Mouse (Mus musculus) limb, embryonic 10.5 days (tissue): Measurements from ENCODE around the gene Ankub1. TPM values are rescaled to one million over a fixed set of nuclear protein-coding genes. Genes with fewer than 3 reads are reported as not detected.

ENCODE experiments used
- DNase-seq: peaks from one replicate; pipeline ENCODE4 v3.0.0-alpha.2; 2017; ENCODE audit warnings: low spot score
- H3K27ac ChIP-seq: fragments of 300-500 bp; sonication (generic); 2 replicates; pipeline ENCODE4 v1.5.1; 2016; ENCODE audit warnings: mild to moderate bottlenecking
- H3K27me3 ChIP-seq: fragments of 300-500 bp; sonication (generic); 2 replicates; pipeline ENCODE4 v1.6.1; 2016; ENCODE audit warnings: low read depth, mild to moderate bottlenecking; ENCODE audit not compliant: poor library complexity, severe bottlenecking
- H3K36me3 ChIP-seq: fragments of 300-500 bp; sonication (generic); 2 replicates; pipeline ENCODE4 v1.6.1; 2016; ENCODE audit warnings: mild to moderate bottlenecking, moderate library complexity
- H3K4me1 ChIP-seq: fragments of 300-500 bp; sonication (generic); 2 replicates; pipeline ENCODE4 v1.6.1; 2016
- H3K4me3 ChIP-seq: fragments of 300-500 bp; sonication (generic); 2 replicates; pipeline ENCODE4 v1.5.1; 2016; ENCODE audit warnings: mild to moderate bottlenecking, moderate library complexity
- H3K9me3 ChIP-seq: fragments of 300-500 bp; sonication (generic); replicated peaks from 2 replicates; pipeline ENCODE4 v1.6.1; 2016; ENCODE audit warnings: mild to moderate bottlenecking
- WGBS: fragments of 180-500 bp; shearing (Covaris S2); methylation state at CpG from one replicate; pipeline ENCODE4 v1.1.7; 2016; 5-methylcytosine and 5-hydroxymethylcytosine counted together
- polyA plus RNA-seq: library from polyadenylated mRNA; unstranded; fragments of >200 nt; fragmentation: Nextera tagmentation; extraction: Ambion mirVana; gene quantifications from 2 replicates; pipeline ENCODE4 v1.2.1, GENCODE M21; 2016

Ankub1 gene
- 0.05 TPM in 1 of 2 replicates, not detected in the other for polyA plus RNA-seq

DNA sequence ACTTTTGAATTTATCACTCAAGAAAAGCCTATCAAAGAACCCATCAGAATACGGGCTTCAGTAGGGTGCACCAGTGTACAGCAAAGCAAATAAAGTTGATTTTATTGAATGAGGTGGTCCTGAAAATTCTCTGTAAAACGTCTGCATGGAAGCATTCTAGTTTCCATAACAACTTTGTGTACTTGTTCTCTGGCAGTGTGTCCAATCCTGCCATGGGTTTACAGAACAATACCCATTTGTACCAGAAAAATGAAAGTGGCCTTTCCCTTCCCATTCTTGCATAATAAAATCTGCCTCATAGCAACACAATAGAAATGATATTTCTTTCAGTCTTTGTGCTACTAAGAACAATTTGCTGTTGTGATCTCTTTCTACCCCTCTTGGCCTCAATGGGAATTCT is at the start of gene Ankub1:
Ankub1 (minus strand) TSS at position 81 of the 400 bp plus-strand sequence.
- WGBS = 82% methylated on average over 2 of the region's 2 CpGs
- DNase-seq = no peak
- H3K9me3 ChIP-seq = no peaks in the 10 kb centered on the region
- H3K4me1 ChIP-seq = no peaks in the 10 kb centered on the region
- no peak within 1 kb of the TSS for H3K27ac ChIP-seq
- no peak within 1 kb of the TSS for H3K4me3 ChIP-seq
- no peaks in the 10 kb centered on the region for H3K36me3 ChIP-seq
- no peaks in the 10 kb centered on the region for H3K27me3 ChIP-seq

DNA sequence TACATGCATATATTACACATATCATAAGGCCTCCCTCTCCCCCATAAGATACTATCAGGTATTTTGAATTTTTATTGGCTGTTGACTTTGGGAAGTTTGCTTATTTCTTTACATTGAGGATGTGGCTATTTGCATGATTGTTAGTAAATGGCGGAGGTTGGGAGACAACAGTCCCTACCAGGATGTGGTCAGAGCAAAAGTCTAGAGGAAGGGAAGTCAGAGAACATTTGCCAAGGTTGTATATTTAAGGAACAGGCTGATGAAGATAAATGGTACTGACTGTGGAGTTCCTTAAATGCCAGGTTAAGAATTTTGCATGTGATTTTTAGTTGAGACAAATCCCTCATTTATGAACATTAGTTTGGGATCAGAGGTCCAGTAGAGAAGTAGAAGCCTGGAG is 47.2 kb upstream of the Ankub1 start:
- no peak for DNase-seq
- Histone ChIP-seq H3K27ac (no peak overlapping the region), H3K4me3 (no peak overlapping the region), H3K36me3 (no peaks in the 10 kb centered on the region), H3K4me1 (peaks cover 11% of the 10 kb centered on the region), H3K9me3 (no peaks in the 10 kb centered on the region), H3K27me3 (no peaks in the 10 kb centered on the region)
- WGBS = 96% methylated on average over 1 of the region's 1 CpGs

DNA sequence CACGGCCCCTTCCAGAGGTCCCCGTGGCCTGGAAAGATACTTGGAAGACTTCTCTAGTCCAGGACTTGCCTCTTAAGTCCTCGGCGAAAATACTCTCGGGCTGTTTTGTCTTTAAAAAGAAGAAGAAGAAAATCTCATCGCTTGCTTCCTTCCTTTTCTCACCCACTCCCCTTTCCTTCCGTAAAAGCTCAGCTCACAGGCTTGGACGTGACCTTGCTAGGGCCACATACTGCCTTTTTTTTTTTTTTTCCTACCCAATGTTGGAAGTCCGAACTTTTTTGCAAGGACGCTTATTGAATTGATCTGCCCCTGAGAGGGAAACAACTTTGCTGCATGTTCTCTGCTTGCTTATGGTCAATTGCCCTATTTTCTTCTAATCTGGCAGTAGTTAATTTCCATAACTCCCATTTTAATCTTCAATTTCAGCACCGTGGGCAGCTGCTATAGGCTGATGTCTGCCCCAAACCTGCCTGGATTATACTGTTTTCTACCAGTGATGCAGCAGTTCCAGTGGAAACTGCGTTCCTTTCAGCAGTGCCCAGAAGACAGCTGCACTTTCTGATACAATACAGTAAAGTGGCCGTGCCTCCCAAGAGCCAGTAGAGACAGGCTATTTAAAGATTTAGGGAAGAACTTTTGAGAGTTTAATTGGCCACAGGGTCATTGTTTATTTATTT is 44.0 kb upstream of the Ankub1 start:
- DNase-seq = peak; percentile 31
- 5% methylated on average over 13 of the region's 13 CpGs for WGBS
- Histone ChIP-seq H3K27ac (peak overlapping the region; percentile 95), H3K4me3 (peak overlapping the region; percentile 87), H3K9me3 (no peaks in the 10 kb centered on the region), H3K27me3 (no peaks in the 10 kb centered on the region), H3K4me1 (peaks cover 12% of the 10 kb centered on the region), H3K36me3 (no peaks in the 10 kb centered on the region)

DNA sequence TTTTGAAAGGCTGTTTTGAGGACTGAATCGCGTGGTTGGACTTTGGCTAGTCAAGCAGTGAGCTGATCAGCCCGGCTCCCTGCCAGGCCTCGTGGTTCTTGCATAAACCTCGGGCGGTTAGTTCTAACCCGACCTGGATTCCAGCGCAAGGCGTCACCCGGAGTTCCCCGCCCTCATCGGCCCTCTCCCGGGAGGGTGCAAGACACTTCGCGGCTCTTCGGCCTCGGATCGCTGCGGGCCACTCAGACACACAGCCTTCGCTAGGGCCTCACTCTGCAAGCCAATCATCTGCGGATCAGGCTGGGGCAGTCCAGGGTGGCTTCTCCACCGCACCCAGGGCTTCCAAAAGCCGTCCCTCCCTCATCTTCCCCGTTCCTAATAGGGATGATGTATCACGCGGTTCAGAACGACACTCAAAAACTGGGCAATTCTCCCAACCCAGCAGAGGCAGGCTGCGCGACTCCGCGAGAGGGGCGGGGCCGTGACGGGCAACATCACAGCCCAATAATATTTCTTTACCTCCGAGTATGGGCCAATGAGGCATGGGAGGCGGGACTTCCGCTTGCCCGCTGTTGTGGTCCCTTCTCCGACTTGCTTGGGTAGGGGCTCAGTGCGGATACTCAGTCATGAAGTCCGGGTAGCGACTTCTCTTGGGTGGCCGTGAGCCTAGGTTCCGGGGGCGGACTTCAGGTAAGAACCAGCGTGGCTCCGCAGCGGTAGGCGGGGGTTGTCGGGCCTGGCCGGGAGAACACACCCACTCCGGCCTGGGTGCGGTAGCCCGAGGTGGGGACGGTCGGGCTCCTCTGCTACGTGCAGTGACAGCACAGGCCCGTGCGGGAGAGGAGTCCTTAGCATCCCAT is 43.1 kb upstream of the Ankub1 start, which contains the start of gene Rnf13:
Rnf13 (plus strand) TSS at position 552 of the 860 bp plus-strand sequence.
- no peaks in the 10 kb centered on the region for H3K9me3 ChIP-seq
- no peaks in the 10 kb centered on the region for H3K36me3 ChIP-seq
- H3K27ac ChIP-seq = peak within 1 kb of the TSS; percentile 95
- under 1% methylated on average over 59 of the region's 59 CpGs for WGBS
- peaks cover 12% of the 10 kb centered on the region for H3K4me1 ChIP-seq
- H3K27me3 ChIP-seq = no peaks in the 10 kb centered on the region
- peak within 1 kb of the TSS; percentile 87 for H3K4me3 ChIP-seq
- peak; percentile 94 for DNase-seq

DNA sequence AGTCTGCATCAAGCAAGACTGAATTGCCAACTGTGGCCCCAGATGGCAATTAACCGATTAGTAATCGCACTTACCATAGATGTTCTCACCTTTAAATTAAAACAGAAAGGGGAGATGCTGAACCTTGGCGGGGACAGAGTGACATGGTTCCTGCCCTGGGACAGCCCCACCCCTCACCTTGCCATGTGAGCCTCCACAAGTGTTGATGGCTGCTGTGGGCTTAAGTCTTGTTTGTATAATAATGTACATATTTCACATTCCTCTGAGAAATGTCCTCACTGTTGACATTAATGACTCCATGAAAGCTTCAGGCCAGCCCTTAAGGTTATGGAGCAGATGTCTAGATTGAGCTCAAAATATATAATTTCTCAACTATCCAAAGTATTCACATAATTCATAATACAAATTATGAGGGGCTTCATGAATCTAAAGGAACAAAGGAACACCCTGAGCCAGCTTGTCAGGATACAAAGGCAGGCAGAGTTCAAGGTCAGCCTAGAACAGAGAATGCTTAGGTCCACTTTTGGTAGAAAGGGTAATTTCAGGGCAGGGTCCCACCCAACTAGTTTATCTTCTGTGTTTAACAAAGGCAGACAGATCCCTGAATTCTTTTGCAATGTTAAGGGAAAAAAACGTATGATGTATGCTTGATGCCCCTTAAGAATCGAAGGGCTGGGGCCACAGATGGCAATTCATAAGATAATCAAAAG is 39.8 kb upstream of the Ankub1 start:
- no peak overlapping the region for H3K4me3 ChIP-seq
- no peaks in the 10 kb centered on the region for H3K36me3 ChIP-seq
- H3K27me3 ChIP-seq = no peaks in the 10 kb centered on the region
- H3K4me1 ChIP-seq = peaks cover 12% of the 10 kb centered on the region
- no peak for DNase-seq
- no peak overlapping the region for H3K27ac ChIP-seq
- WGBS = 81% methylated on average over 5 of the region's 5 CpGs
- H3K9me3 ChIP-seq = no peaks in the 10 kb centered on the region

DNA sequence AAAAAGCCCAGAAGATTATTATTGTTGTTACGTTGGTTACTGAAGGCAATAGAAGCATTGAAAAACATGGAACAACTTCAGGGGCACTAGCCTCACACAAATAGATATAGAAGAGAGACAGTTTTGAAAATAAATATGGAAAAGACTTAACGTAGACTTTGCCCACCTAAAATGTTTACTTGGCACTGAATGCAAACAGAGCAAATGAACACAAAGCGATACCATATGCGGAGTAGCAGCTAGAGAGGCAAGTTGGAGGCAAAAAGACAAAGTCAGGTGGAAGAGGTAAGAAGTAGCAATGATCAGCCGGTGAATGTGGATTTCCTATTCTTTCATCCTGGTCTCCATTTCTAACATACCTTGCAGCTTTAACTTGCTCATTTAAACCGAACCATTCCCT is 21.6 kb upstream of the Ankub1 start:
- Histone ChIP-seq H3K27me3 (no peaks in the 10 kb centered on the region), H3K4me3 (no peak overlapping the region), H3K9me3 (no peaks in the 10 kb centered on the region), H3K4me1 (no peaks in the 10 kb centered on the region), H3K27ac (no peak overlapping the region), H3K36me3 (no peaks in the 10 kb centered on the region)
- DNase-seq = no peak
- 93% methylated on average over 6 of the region's 6 CpGs for WGBS

DNA sequence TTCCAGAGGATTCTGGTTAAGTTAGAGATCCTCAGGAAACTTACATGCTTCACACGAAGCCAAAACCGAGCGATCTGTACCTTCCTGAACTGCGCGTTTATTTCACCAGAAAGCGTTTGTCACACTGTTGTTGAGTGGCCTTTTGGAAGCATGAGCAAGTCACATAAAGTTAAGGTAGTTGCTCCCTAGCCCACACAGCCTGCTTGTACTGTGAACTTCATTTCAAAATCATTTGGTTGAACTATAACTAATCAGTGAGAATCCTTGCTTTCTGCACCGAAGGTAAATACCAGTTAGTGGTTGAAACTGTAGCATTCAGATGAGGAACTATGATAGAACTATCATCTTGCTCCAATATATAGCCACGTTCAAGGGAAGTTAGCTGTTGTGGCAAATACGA is 4.2 kb upstream of the Ankub1 start:
- 92% methylated on average over 9 of the region's 9 CpGs for WGBS
- Histone ChIP-seq H3K4me1 (no peaks in the 10 kb centered on the region), H3K4me3 (no peak overlapping the region), H3K36me3 (no peaks in the 10 kb centered on the region), H3K27ac (no peak overlapping the region), H3K27me3 (no peaks in the 10 kb centered on the region), H3K9me3 (no peaks in the 10 kb centered on the region)
- no peak for DNase-seq

DNA sequence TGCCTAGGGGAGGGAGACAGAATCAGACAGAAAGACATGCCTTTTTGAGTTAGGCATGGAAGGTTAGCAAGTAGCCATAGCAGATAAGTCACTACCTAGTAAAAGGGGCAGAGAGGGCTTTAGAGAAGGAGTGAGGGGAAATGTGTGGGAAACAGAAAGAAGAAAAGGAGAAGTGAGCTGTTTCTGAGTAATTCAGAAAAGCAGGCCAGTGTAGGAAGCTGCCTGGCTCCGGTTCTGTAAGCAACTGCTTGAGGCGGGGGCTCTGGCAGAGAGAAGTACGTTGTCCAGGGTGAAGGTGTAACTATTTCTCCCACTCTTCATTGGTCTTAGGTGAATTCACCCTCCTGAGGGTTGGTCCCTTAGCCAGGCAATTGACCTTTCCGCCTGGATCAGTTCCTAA is 3.6 kb upstream of the Ankub1 start:
- Histone ChIP-seq H3K4me3 (no peak overlapping the region), H3K27ac (no peak overlapping the region), H3K9me3 (no peaks in the 10 kb centered on the region), H3K27me3 (no peaks in the 10 kb centered on the region), H3K4me1 (no peaks in the 10 kb centered on the region), H3K36me3 (no peaks in the 10 kb centered on the region)
- no peak for DNase-seq
- 89% methylated on average over 4 of the region's 4 CpGs for WGBS

DNA sequence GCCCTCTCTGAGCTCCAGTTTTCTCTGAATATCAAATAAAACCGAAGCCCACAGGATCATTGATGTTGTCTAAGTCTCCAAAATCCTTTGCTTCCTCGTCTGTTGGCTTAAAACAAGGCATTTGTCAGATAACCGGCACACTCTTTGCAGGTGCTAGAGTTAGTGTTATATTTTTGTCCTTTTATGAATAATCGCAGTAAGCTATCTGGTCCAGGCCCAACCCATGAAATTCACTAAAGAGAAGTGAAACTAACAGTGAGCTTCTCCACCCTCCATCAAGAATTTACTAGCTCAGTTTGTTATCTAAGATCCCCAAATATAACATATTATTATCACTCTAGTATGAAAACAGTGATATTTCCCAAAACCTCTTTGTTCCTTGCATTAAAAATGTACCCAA is 827 bp downstream of the Ankub1 start:
- H3K27ac ChIP-seq = no peak overlapping the region

DNA sequence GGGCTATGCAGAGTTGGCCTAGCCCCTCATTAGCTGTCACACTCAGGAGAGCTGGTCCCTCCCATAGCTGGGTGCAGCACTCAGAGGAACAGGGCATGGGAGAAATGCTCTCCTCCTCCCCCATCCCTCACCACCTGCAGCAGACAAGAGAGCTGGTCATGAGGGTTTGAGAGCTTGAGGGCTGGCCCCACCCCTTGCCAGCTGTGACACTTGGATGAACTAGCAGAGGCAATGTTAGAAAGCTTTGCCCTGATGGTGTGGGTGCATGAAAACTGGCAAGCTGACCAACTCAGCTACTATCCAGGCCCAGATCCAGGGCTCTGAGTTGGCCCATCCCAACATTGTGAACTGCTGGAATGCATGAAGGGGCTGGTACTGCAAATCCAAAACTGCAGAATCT is 14.8 kb downstream of the Ankub1 start:
- no peak for DNase-seq
- H3K4me3 ChIP-seq = no peak overlapping the region
- H3K27ac ChIP-seq = no peak overlapping the region
- no peaks in the 10 kb centered on the region for H3K36me3 ChIP-seq
- H3K4me1 ChIP-seq = peaks cover 3% of the 10 kb centered on the region; the same call in 1 of the 2 replicates
- no peaks in the 10 kb centered on the region for H3K27me3 ChIP-seq
- no peaks in the 10 kb centered on the region for H3K9me3 ChIP-seq

More for the DNA sequence above, 827 bp downstream of the Ankub1 start:
- no peak for DNase-seq
- whole genome bisulfite sequencing = 86% methylated on average over 4 of the region's 4 CpGs
- Histone ChIP-seq H3K27me3 (no peaks in the 10 kb centered on the region), H3K4me3 (no peak overlapping the region), H3K9me3 (no peaks in the 10 kb centered on the region), H3K36me3 (no peaks in the 10 kb centered on the region), H3K4me1 (no peaks in the 10 kb centered on the region)

DNA sequence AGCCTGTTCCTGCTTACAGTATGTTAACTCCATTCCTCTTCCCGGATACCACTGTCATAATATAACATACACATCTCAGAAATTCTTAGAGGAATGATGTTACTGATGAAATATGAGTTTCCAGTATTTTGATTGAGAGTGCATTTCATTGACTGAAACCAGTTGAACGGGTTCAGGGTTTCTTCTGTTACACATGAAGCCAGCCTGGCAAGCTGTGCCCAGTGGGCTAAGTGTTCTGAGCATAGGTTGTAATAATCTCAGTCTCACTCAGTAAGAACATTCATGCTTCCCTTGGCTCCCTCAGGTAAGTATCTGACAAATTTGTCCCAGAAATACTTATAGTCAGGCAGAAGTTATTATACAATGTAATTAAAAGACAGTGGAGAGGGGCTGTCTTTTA is 18.5 kb downstream of the Ankub1 start:
- Histone ChIP-seq H3K9me3 (no peaks in the 10 kb centered on the region), H3K4me3 (no peak overlapping the region), H3K36me3 (no peaks in the 10 kb centered on the region), H3K27me3 (no peaks in the 10 kb centered on the region), H3K27ac (no peak overlapping the region), H3K4me1 (peaks cover 3% of the 10 kb centered on the region; the same call in 1 of the 2 replicates)
- 93% methylated on average over 2 of the region's 2 CpGs for WGBS
- no peak for DNase-seq

DNA sequence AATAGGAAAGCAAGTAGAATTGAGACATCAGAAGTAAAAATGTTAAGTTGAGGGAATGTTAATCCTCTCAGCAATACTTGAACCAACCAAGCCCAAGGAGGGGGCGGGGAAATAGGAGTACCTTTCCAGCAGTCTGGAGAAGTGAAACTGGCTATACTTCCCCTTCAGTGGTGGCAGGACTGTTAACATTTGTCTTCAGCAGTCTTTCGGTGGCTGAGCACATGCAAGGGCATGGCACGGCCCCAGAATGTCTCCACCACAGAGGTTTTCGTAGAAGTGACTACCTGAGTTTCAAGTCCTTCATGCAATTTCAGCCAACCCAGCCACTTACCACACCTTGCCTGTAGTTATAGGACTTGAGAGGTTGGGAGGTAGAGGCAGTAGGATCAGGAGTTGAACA is 19.0 kb downstream of the Ankub1 start:
- no peak for DNase-seq
- WGBS = 88% methylated on average over 4 of the region's 4 CpGs

More for the DNA sequence above, 19.0 kb downstream of the Ankub1 start:
- Histone ChIP-seq H3K27me3 (no peaks in the 10 kb centered on the region), H3K9me3 (no peaks in the 10 kb centered on the region), H3K36me3 (no peaks in the 10 kb centered on the region), H3K4me3 (no peak overlapping the region), H3K27ac (no peak overlapping the region), H3K4me1 (peaks cover 3% of the 10 kb centered on the region; the same call in 1 of the 2 replicates)
